Mouse (Mus musculus) liver, embryonic 14.5 days (tissue): Measurements from ENCODE around the gene Srrd. TPM values are rescaled to one million over a fixed set of nuclear protein-coding genes. Genes with fewer than 3 reads are reported as not detected.

ENCODE experiments used
- ATAC-seq: fragments of 200-750 bp; cut with Nextera tagmentation; 2 replicates; pipeline ENCODE4 v1.8.0; 2017; ENCODE audit warnings: moderate number of reproducible peaks, mild to moderate bottlenecking, moderate library complexity; ENCODE audit not compliant: insufficient read depth
- DNase-seq, 3 experiments: peaks; one replicate each; pipeline ENCODE4 v3.0.0-alpha.2; 2012 to 2013; ENCODE audit warnings: low read depth in 3 of 3, low spot score in 3 of 3
- H3K27ac ChIP-seq: fragments of 300-500 bp; sonication (generic); 2 replicates; pipeline ENCODE4 v1.5.1; 2014; ENCODE audit warnings: moderate library complexity, mild to moderate bottlenecking, control low read depth, inconsistent platforms
- H3K27me3 ChIP-seq: fragments of 300-500 bp; sonication (generic); 2 replicates; pipeline ENCODE4 v1.6.1; 2014; ENCODE audit warnings: mild to moderate bottlenecking, low read length, moderate library complexity; ENCODE audit not compliant: control insufficient read depth, insufficient read depth
- H3K36me3 ChIP-seq: fragments of 300-500 bp; sonication (generic); replicated peaks from 2 replicates; pipeline ENCODE4 v1.6.1; 2014; ENCODE audit warnings: low read depth; ENCODE audit not compliant: control insufficient read depth, insufficient read depth
- H3K4me1 ChIP-seq, 2 experiments: fragments of 200-500 bp in 1 of 2; fragments of 300-500 bp in 1 of 2; sonication (generic) in 1 of 2; replicated peaks; 2 replicates each; pipeline ENCODE4 v1.6.1; 2012 to 2014; ENCODE audit warnings: antibody characterized with exemption in 1 of 2, inconsistent platforms in 1 of 2, low read length in 1 of 2; ENCODE audit not compliant: control insufficient read depth in 2 of 2, insufficient read depth in 2 of 2
- H3K4me2 ChIP-seq: fragments of 300-500 bp; sonication (generic); 2 replicates; pipeline ENCODE4 v1.6.1; 2014; ENCODE audit warnings: low read depth, mild to moderate bottlenecking, control low read depth, moderate library complexity
- H3K4me3 ChIP-seq, 2 experiments: fragments of 200-500 bp in 1 of 2; fragments of 300-500 bp in 1 of 2; sonication (generic) in 1 of 2; 2 replicates each; pipeline ENCODE4 v1.5.1; 2012 to 2014; ENCODE audit warnings: low read depth in 2 of 2, low read length in 2 of 2, mild to moderate bottlenecking in 2 of 2, control low read depth in 1 of 2, inconsistent platforms in 1 of 2, moderate library complexity in 1 of 2; ENCODE audit not compliant: insufficient read depth in 1 of 2
- H3K9ac ChIP-seq: fragments of 300-500 bp; sonication (generic); replicated peaks from 2 replicates; pipeline ENCODE4 v1.6.1; 2014; ENCODE audit warnings: mild to moderate bottlenecking, control low read depth, moderate library complexity
- H3K9me3 ChIP-seq: fragments of 300-500 bp; sonication (generic); 2 replicates; pipeline ENCODE4 v1.6.1; 2016; ENCODE audit warnings: low read length, mixed read lengths; ENCODE audit not compliant: control insufficient read depth
- CTCF ChIP-seq: IDR thresholded peaks from 2 replicates; pipeline ENCODE4 v1.5.1; 2016; ENCODE audit warnings: antibody characterized with exemption, low read depth, control low read depth
- EP300 ChIP-seq: IDR thresholded peaks from 2 replicates; pipeline ENCODE4 v1.6.1; 2016; ENCODE audit warnings: antibody characterized with exemption, low read depth
- WGBS: fragments of 180-500 bp; shearing (Covaris S2); extraction: QIAGEN DNeasy Blood & Tissue Kit; methylation state at CpG from one replicate; pipeline ENCODE4 v1.1.7; 2014; ENCODE audit not compliant: insufficient replicate concordance; 5-methylcytosine and 5-hydroxymethylcytosine counted together
- polyA plus RNA-seq, 2 experiments: library from polyadenylated mRNA; depleted of rRNA in 1 of 2; stranded (reverse) in 1 of 2; unstranded in 1 of 2; fragments of >200 nt; fragmentation: Nextera tagmentation in 1 of 2; extraction: Ambion mirVana in 1 of 2; gene quantifications; 2 replicates each; pipeline versions ENCODE4 v1.2.1 to v1.2.3; 2012 to 2014

Srrd gene
- polyA plus RNA-seq, 2 experiments = 13.3 to 16.0 TPM

GRCm38 (mm10) chr5:112360077-112360476, 17.2 kb upstream of the Srrd start:
- Histone ChIP-seq H3K36me3 (no peaks in the 10 kb centered on the region; the same call in 1 of the 2 replicates), H3K4me2 (peak overlapping the region; percentile 59), H3K9ac (no peak overlapping the region; the same call in 1 of the 2 replicates), H3K27me3 (no peaks in the 10 kb centered on the region), H3K9me3 (no peaks in the 10 kb centered on the region), H3K4me3 (no peak overlapping the region), H3K27ac (peak overlapping the region; percentile 55), H3K4me1 (peaks cover 15 to 30% of the 10 kb centered on the region in 2 experiments)
- TF ChIP-seq EP300 = no peak
- no peak for TF ChIP-seq CTCF
- DNase-seq (no peak), ATAC-seq (no peak)
- 63% methylated on average over 3 of the region's 3 CpGs for WGBS

GRCm38 (mm10) chr5:112359520-112359919, 16.7 kb upstream of the Srrd start:
- peak overlapping the region; percentile 40 for H3K9ac ChIP-seq
- no peaks in the 10 kb centered on the region for H3K27me3 ChIP-seq
- peak overlapping the region; percentile 57 for H3K27ac ChIP-seq
- DNase-seq = peak; percentile 53 to 63 (median 57)
- peak overlapping the region in 1 of 2 experiments; percentile 20; a peak in 2 of 4 replicates for H3K4me3 ChIP-seq
- peak overlapping the region; percentile 59 for H3K4me2 ChIP-seq
- TF ChIP-seq CTCF (no peak), EP300 (peak; percentile 85)
- H3K9me3 ChIP-seq = no peaks in the 10 kb centered on the region
- ATAC-seq = peak; percentile 86
- H3K4me1 ChIP-seq = peaks cover 15 to 30% of the 10 kb centered on the region in 2 experiments
- no peaks in the 10 kb centered on the region; the same call in 1 of the 2 replicates for H3K36me3 ChIP-seq
- WGBS = 16% methylated on average over 4 of the region's 4 CpGs

- DNase-seq (no peak), ATAC-seq (no peak)
- TF ChIP-seq CTCF (no peak), EP300 (no peak)
- Histone ChIP-seq H3K9ac (no peak overlapping the region), H3K9me3 (no peaks in the 10 kb centered on the region), H3K27me3 (no peaks in the 10 kb centered on the region), H3K4me1 (peaks cover 15 to 30% of the 10 kb centered on the region in 2 experiments), H3K4me3 (no peak overlapping the region), H3K36me3 (no peaks in the 10 kb centered on the region), H3K4me2 (no peak overlapping the region), H3K27ac (no peak overlapping the region)
- WGBS = 76% methylated on average over 9 of the region's 9 CpGs
Measured at GRCm38 (mm10) chr5:112356322-112356721, 13.5 kb upstream of the Srrd start.

- H3K4me3 ChIP-seq = no peak within 1 kb of the TSS
- ATAC-seq = peak; percentile 39; the same call in 1 of the 2 replicates
- H3K36me3 ChIP-seq = no peaks in the 10 kb centered on the region
- TF ChIP-seq CTCF (no peak), EP300 (no peak)
- H3K9me3 ChIP-seq = no peaks in the 10 kb centered on the region
- no peak within 1 kb of the TSS for H3K9ac ChIP-seq
- peaks cover 15 to 30% of the 10 kb centered on the region in 2 experiments for H3K4me1 ChIP-seq
- H3K4me2 ChIP-seq = no peak within 1 kb of the TSS
- no peaks in the 10 kb centered on the region for H3K27me3 ChIP-seq
- WGBS = 48% methylated on average over 13 of the region's 13 CpGs
- no peak for DNase-seq
- no peak within 1 kb of the TSS for H3K27ac ChIP-seq
Measured at GRCm38 (mm10) chr5:112355910-112356309, 13.1 kb upstream of the Srrd start, which contains the start of gene Gm6583. Gm6583 (minus strand) TSS chr5:112356033.

- TF ChIP-seq CTCF (no peak), EP300 (no peak)
- Histone ChIP-seq H3K27me3 (no peaks in the 10 kb centered on the region), H3K27ac (no peak overlapping the region), H3K4me2 (no peak overlapping the region), H3K9ac (no peak overlapping the region), H3K36me3 (no peaks in the 10 kb centered on the region; the same call in 1 of the 2 replicates), H3K4me3 (no peak overlapping the region), H3K4me1 (peaks cover 15 to 29% of the 10 kb centered on the region in 2 experiments), H3K9me3 (no peaks in the 10 kb centered on the region)
- no peak for ATAC-seq
- DNase-seq = no peak
- WGBS = 46% methylated on average over 6 of the region's 6 CpGs
Measured at GRCm38 (mm10) chr5:112355493-112355892, 12.7 kb upstream of the Srrd start.
